Mouse (Mus musculus): ENCODE results near the gene Acvr1b.
A peak's percentile ranks its signal among the peaks of the same experiment; 100 is the strongest.

The Acvr1b gene

GRCm38 (mm10) chr15:101248029-101248710 is 74.3 kb downstream of the Acvr1b start:
- no peak for DNase-seq (ENCODE audit: low read depth in 2 of 2, low spot score in 2 of 2)

GRCm38 (mm10) chr15:101250220-101250800 is 76.4 kb downstream of the Acvr1b start:
- DNase-seq (ENCODE audit: low read depth in 2 of 2, low spot score in 2 of 2) = no peak

GRCm38 (mm10) chr15:101251930-101252329 is 78.1 kb downstream of the Acvr1b start:
- no peak for DNase-seq (ENCODE audit: low read depth in 2 of 2, low spot score in 2 of 2)

- no peak for DNase-seq (ENCODE audit: low read depth in 2 of 2, low spot score in 2 of 2)
Observed at GRCm38 (mm10) chr15:101252614-101253013, 78.7 kb downstream of the Acvr1b start.

GRCm38 (mm10) chr15:101253563-101253885 is 79.7 kb downstream of the Acvr1b start:
- DNase-seq (ENCODE audit: low read depth in 2 of 2, low spot score in 2 of 2) = no peak

GRCm38 (mm10) chr15:101253886-101254795 is 80.3 kb downstream of the Acvr1b start, which contains the start of gene Nr4a1:
Nr4a1 (plus strand) TSS chr15:101254269.
- DNase-seq (ENCODE audit: low read depth in 2 of 2, low spot score in 2 of 2) = peak; percentile 62 to 63

GRCm38 (mm10) chr15:101255842-101256462 is 82.1 kb downstream of the Acvr1b start:
- DNase-seq (ENCODE audit: low read depth in 2 of 2, low spot score in 2 of 2) = no peak

GRCm38 (mm10) chr15:101256463-101257206 is 82.8 kb downstream of the Acvr1b start:
- DNase-seq (ENCODE audit: low read depth in 2 of 2, low spot score in 2 of 2) = no peak

- DNase-seq (ENCODE audit: low read depth in 2 of 2, low spot score in 2 of 2) = peak; percentile 84
Observed at GRCm38 (mm10) chr15:101258420-101258819, 84.6 kb downstream of the Acvr1b start.

GRCm38 (mm10) chr15:101259922-101260321 is 86.1 kb downstream of the Acvr1b start:
- no peak for DNase-seq (ENCODE audit: low read depth in 2 of 2, low spot score in 2 of 2)

GRCm38 (mm10) chr15:101260387-101260786 is 86.5 kb downstream of the Acvr1b start:
- no peak for DNase-seq (ENCODE audit: low read depth in 2 of 2, low spot score in 2 of 2)

GRCm38 (mm10) chr15:101260874-101261622 is 87.2 kb downstream of the Acvr1b start:
- DNase-seq (ENCODE audit: low read depth in 2 of 2, low spot score in 2 of 2) = no peak

GRCm38 (mm10) chr15:101262502-101262901 is 88.6 kb downstream of the Acvr1b start:
- DNase-seq (ENCODE audit: low read depth in 2 of 2, low spot score in 2 of 2) = no peak

All from CD8-positive naive resting alpha-beta T cell, adult 2 months (primary cell).